Mouse (Mus musculus) bone marrow, adult 2 months (tissue): ENCODE results near the gene Nr5a2. TPM values are rescaled to one million over a fixed set of nuclear protein-coding genes. Genes with fewer than 3 reads are reported as not detected.

Source experiments
- H3K27ac ChIP-seq: fragments of 200-500 bp; 2 replicates; pipeline ENCODE4 v1.5.1; 2012; ENCODE audit warnings: low read depth, mild to moderate bottlenecking, control low read depth, inconsistent platforms, low read length; ENCODE audit not compliant: control insufficient read depth, poor library complexity, insufficient read depth
- H3K4me1 ChIP-seq: fragments of 200-500 bp; 2 replicates; pipeline ENCODE4 v1.6.1; 2011; ENCODE audit warnings: low read length; ENCODE audit not compliant: control insufficient read depth, insufficient read depth
- H3K4me3 ChIP-seq: fragments of 200-500 bp; replicated peaks from 2 replicates; pipeline ENCODE3; 2011; ENCODE audit warnings: mild to moderate bottlenecking, low read depth, low read length, control low read depth; ENCODE audit not compliant: control insufficient read depth
- CTCF ChIP-seq: fragments of 200-500 bp; IDR thresholded peaks from 2 replicates; pipeline ENCODE4 v1.5.1; 2011; ENCODE audit warnings: low read length, control low read depth; ENCODE audit not compliant: control insufficient read depth, insufficient read depth
- POLR2A ChIP-seq: fragments of 200-500 bp; IDR thresholded peaks from 2 replicates; pipeline ENCODE4 v1.6.1; 2011; ENCODE audit warnings: low read depth, mild to moderate bottlenecking, control low read depth, low read length, borderline replicate concordance; ENCODE audit not compliant: control insufficient read depth
- WGBS: fragments of 180-500 bp; shearing (Covaris S2); methylation state at CpG from one replicate; pipeline ENCODE4 v1.1.7; 2018; 5-methylcytosine and 5-hydroxymethylcytosine counted together
- polyA plus RNA-seq: library from polyadenylated mRNA; stranded (reverse); fragments of >200 nt; gene quantifications from 2 replicates; pipeline ENCODE4 v1.2.4, GENCODE M21; 2011; ENCODE audit warnings: low replicate concordance; ENCODE audit not compliant: missing spikeins, insufficient read depth, insufficient read length

The Nr5a2 gene
- polyA plus RNA-seq, 1 experiment = 2.3 TPM

GRCm38 (mm10) chr1:136910741-136911593 is 49.3 kb downstream of the Nr5a2 start:
- 82% methylated on average over 12 of the region's 12 CpGs for WGBS
- Histone ChIP-seq H3K4me1 (no peaks in the 10 kb centered on the region), H3K27ac (no peak overlapping the region), H3K4me3 (no peak overlapping the region)
- TF ChIP-seq POLR2A = no peak
- TF ChIP-seq CTCF = no peak

GRCm38 (mm10) chr1:136910144-136910543 is 50.1 kb downstream of the Nr5a2 start:
- 84% methylated on average over 12 of the region's 12 CpGs for WGBS
- H3K27ac ChIP-seq = no peak overlapping the region
- no peak overlapping the region for H3K4me3 ChIP-seq
- no peaks in the 10 kb centered on the region for H3K4me1 ChIP-seq
- TF ChIP-seq CTCF (no peak), POLR2A (no peak)

GRCm38 (mm10) chr1:136909494-136910037 is 50.7 kb downstream of the Nr5a2 start:
- no peak overlapping the region for H3K4me3 ChIP-seq
- TF ChIP-seq CTCF (no peak), POLR2A (no peak)
- 92% methylated on average over 6 of the region's 6 CpGs for WGBS
- no peak overlapping the region for H3K27ac ChIP-seq
- H3K4me1 ChIP-seq = no peaks in the 10 kb centered on the region

- Histone ChIP-seq H3K4me3 (no peak overlapping the region), H3K4me1 (no peaks in the 10 kb centered on the region), H3K27ac (no peak overlapping the region)
- TF ChIP-seq CTCF = no peak
- TF ChIP-seq POLR2A = no peak
- 72% methylated on average over 4 of the region's 4 CpGs for WGBS
These were observed 62.1 kb downstream of the Nr5a2 start for GRCm38 (mm10) chr1:136898130-136898529.

GRCm38 (mm10) chr1:136896351-136896750 is 63.9 kb downstream of the Nr5a2 start:
- TF ChIP-seq POLR2A (no peak), CTCF (no peak)
- Histone ChIP-seq H3K27ac (no peak overlapping the region), H3K4me1 (no peaks in the 10 kb centered on the region), H3K4me3 (no peak overlapping the region)
- 49% methylated on average over 6 of the region's 6 CpGs for WGBS

- no peak for TF ChIP-seq CTCF
- no peak for TF ChIP-seq POLR2A
- no peak overlapping the region for H3K4me3 ChIP-seq
- no peak overlapping the region for H3K27ac ChIP-seq
- 83% methylated on average over 8 of the region's 8 CpGs for WGBS
- H3K4me1 ChIP-seq = no peaks in the 10 kb centered on the region
These were observed 64.4 kb downstream of the Nr5a2 start for GRCm38 (mm10) chr1:136895877-136896276.

GRCm38 (mm10) chr1:136894753-136895152 is 65.5 kb downstream of the Nr5a2 start:
- WGBS = 69% methylated on average over 2 of the region's 2 CpGs
- TF ChIP-seq CTCF = no peak
- no peak for TF ChIP-seq POLR2A
- Histone ChIP-seq H3K4me3 (no peak overlapping the region), H3K4me1 (no peaks in the 10 kb centered on the region), H3K27ac (no peak overlapping the region)

GRCm38 (mm10) chr1:136893162-136893561 is 67.1 kb downstream of the Nr5a2 start:
- TF ChIP-seq POLR2A (no peak), CTCF (no peak)
- no peaks in the 10 kb centered on the region for H3K4me1 ChIP-seq

More at GRCm38 (mm10) chr1:136893162-136893561, 67.1 kb downstream of the Nr5a2 start:
- Histone ChIP-seq H3K27ac (no peak overlapping the region), H3K4me3 (no peak overlapping the region)
- WGBS = 87% methylated on average over 6 of the region's 6 CpGs
